Mouse (Mus musculus) gastrocnemius, postnatal 14 days (tissue): Measurements from ENCODE around the gene RPS10-NUDT3. TPM values are rescaled to one million over a fixed set of nuclear protein-coding genes. Genes with fewer than 3 reads are reported as not detected.

Experiments
- DNase-seq: peaks from one replicate; pipeline ENCODE4 v3.0.0; 2021; ENCODE audit warnings: mixed read lengths
- intact Hi-C: fragments of 180-260 bp; cut with DNase I; formaldehyde crosslinking; loops from one replicate; pipeline ENCODE4 v1.15.1; 2025; ENCODE audit warnings: low total_unique reads
- total RNA-seq, 2 experiments: library from RNA; stranded (reverse); gene quantifications; 2 replicates each; pipeline ENCODE4 v1.2.3; 2021

Gene RPS10-NUDT3
- total RNA-seq, 2 experiments from 2014 or later: not detected

DNA sequence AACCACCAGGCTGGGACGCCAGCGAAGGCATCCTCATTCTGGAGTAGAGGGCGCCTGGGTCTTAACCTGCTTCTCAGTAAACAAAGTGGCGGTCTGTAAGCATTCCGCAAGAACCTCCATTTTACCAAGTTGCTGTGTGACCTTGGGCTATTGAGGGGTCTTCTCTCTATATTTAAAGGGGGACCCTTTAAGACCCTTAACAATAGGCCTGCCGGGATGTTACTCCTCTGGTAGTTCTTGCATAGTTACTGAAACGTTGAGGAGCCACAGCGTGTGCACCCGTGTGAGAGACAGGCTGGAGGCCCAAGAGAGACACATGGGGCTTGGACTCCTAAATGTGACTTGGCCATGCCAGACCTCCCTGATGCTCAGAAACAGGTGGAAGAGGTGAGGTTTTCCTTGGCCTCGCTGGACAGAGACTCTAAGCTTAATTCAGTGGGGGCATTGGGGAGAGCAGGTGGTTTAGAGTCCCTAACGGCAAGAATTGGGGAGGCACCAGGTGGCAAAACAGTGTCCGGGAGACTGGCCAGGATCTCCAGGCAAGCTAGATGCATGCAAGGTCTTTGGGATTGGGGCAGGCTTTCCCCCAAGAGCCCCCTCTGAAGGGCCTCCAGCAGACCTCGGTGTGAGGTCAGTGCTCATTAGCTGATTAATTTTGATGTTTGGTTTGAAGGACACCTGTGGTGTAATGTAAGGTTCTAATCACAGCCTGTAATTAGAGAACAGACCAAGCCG is 76.9 kb downstream of the RPS10-NUDT3 start:
- intact Hi-C loops: no loop called here

DNA sequence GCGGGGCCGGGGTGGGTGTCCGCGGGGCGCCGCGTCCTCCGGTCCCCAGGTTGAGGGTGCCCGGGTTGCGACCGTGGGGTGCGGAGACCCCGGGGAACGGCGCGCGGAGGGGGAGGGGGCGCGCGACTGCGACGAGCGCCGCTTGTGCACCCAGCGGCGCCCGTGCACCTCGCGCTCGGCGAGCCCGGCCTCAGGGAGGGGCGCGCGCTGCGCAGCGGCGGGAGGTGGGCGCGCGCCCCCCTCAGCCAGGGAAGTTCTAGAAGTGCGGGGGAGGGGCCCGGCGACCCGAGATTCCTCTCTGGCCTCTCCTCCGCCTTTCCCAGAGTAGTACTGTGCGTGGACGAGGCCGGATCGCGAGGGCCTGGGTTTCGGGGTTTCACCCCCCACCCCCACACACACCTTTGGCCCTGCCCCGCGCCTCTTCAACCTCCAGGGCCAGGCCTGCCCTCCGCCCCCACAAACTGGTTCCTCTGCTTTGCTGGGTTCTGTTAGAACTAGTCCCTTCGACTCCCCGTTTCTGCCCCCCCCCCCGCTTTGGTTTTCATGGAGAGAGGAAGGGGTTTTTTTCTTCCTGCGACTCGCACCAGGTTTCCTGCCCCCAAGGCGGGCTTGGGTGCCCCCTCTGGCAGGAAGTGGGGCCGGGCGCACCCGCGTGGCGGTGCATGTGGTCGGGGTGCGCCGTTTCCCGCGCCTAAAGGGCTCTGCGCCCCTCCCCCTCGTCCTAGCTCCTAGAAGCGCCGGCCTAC is 77.7 kb downstream of the RPS10-NUDT3 start:
- DNase-seq: no peak
- intact Hi-C loops: no loop called here

More for the DNA sequence above, 76.9 kb downstream of the RPS10-NUDT3 start:
- DNase-seq: no peak

DNA sequence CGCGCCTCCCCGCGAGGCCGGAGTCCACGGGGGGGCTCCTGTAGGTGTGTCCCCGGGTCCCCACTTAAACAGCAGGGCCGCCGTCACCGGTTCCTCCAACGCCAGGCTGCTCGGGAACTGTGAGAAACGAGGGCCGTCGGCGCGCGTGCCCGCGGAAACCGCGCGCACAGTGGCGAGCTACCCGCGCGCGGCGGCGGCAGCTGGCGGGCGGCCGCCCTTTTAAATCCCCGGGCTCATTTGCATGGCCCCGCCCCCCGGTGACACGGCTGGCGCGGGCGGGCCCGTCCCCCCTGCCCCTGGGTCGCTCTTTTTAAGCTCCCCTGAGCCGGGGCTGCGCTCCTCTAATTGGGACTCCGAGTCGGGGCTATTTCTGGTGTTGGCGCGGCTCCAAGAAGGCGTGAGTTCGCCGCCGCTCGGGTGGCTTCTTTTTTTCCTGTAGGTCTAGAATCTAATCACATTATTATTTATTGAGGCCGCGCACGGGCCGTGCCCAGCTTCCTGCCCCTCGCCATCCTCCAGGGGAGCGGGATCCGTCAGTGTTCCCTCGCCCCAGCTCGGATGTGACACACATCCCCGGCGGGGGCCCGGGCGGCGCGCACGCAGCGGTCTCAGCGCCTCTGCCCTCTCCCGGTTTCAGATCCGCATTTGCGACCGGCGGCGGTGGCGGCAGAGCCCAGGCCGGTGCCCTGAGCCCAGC is 78.6 kb downstream of the RPS10-NUDT3 start, which contains the start of gene Hmga1:
Gene Hmga1, plus strand, starts transcription at position 183 of the 697 bp plus-strand sequence.
- DNase-seq: peak; percentile 80
- intact Hi-C loops: no loop called here

DNA sequence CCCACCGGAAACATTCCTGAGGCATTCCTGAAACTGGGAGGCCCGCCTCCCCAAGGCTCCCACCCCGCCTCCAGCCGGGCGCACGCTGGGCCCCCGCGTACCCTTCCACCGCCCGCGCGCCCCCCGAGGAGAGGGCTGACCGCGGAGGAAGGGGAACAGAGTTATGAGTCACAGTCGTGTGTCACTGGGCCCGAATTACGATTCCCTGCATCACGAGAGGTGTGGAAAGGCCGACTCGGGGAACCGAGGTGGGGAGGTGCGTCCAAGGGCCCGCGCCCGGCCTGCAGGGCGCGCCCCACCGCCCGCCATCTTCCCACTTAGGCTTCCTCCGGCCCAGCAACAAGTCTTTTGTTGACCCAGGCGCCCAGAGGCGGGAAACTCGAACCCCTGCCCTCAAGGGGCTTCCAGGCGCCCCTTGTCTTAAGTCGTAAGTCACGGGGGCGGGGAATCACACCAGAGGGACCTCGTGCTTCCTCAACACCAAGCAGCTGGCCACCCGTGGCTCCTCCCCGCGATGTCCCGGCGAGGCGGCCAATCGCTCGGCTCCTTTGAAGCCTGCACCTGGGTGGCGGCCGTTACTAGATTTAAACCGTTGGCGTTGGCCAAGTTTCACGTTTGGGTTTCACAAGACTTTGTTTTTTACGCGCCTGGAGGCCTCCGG is 79.4 kb downstream of the RPS10-NUDT3 start:
- peak; percentile 55 for DNase-seq
- intact Hi-C loops: no loop called here

DNA sequence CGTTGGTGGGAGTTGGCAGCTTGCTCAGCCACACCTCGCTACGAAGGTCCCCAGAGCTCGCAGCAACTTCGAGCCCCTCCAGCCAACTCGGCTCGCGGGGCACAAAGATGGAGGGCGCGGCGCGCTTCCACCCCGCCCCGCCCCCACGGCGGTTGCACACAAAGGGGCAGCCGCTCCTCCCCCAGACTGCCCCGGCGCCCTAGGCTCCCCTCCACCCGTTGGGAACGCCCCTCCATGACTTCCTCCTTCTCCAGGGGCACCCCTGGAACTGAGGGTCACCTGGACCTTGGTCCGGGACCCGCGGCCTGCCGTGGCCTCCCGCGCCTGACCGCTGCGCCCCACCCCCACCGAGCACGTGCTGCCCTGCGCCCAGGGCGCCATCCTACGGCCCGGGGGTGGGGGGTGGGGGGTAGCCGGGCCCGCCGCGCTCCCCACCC is 79.9 kb downstream of the RPS10-NUDT3 start:
- DNase-seq: no peak

DNA sequence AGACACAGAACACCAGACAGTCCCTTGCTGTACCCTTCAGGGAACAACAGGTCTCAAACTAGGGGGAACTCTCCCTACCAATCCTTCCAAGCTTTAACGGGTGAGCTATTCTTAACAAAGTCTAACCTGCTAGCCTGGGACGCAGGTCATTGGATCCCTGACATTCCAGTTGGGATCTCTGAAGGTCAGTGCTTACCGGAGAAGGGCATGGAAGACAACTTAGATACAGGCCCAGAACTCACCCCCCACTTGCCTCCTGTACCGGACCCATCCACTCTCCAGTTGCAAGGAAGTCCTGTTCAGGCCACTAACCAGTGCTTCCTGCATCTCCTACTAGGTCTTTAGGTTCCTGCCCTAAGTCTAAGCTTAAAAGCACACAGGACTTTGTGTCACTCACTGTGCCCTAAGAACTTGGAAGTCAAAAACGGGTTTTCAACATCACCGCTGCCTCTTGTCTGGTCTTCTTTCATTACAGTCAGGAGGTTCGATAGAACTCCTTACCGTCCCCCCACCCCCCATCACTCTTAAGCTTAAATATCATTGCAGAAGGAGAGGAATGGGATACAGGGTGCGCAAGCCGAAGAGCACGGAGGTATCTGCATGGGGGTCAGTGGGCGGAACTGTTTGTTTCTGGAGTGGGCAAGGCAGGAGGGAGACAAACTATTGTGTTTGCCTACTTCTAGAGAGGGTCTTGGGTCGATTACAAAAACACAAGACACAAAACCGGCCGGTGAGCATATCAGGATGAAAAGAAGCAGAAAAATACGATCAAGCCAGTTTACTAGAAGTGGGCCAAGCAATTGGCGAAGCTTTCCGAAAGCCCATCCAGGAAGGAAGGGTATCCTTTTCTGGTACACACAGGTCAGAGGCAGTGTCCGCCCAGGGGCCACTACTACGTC is 80.7 kb downstream of the RPS10-NUDT3 start:
- DNase-seq: no peak
- intact Hi-C loops: no loop called here

More for the DNA sequence above, 79.9 kb downstream of the RPS10-NUDT3 start:
- intact Hi-C loops: no loop called here

DNA sequence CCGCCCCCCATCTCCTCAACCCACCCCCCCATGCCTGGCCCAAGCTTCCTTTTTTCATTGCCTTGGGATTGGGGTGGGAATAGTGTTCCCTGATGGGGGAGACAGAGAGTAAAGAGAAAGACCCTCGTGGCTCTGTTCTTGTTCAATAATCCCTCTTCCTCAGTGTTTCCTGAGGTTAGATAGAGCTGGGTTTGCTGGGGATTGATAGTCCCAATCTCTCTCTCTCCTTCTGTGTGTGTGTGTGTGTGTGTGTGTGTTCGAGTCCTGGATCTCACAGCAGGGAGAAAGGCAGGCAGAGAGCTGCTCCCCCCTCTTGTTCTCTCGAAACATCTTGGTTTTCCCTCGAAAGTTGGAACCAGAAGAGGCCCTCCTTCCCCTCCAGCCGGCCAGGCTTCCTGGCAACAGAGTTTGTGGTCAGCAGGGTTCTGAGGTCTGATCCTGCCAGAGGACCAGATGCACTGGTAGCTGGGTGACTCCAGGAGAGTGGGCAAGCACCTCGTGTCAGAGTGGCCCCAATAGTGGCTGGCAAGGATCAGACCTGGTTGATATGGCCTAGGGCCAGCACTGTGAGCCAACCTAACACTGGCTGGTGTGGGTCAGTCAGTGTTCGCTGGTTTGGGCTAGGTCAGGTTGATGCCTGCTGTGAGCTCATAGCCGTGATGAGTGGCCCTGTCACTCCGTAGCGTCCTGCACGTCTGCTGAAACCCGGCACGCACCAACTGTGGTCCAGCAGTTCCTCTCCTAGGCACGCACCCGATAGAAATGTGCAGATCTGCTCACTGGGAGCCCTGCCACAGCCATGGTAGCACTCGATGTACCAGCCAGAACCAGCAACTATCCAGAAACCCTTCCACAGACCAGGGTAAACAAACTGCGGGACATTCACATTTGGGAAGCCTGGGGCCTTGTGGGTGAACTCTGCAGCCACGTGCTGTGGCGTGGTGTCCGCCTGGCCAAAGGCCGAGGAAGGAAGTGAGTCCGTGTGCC is 82.5 kb downstream of the RPS10-NUDT3 start:
- intact Hi-C loops: no loop called here
- no peak for DNase-seq

DNA sequence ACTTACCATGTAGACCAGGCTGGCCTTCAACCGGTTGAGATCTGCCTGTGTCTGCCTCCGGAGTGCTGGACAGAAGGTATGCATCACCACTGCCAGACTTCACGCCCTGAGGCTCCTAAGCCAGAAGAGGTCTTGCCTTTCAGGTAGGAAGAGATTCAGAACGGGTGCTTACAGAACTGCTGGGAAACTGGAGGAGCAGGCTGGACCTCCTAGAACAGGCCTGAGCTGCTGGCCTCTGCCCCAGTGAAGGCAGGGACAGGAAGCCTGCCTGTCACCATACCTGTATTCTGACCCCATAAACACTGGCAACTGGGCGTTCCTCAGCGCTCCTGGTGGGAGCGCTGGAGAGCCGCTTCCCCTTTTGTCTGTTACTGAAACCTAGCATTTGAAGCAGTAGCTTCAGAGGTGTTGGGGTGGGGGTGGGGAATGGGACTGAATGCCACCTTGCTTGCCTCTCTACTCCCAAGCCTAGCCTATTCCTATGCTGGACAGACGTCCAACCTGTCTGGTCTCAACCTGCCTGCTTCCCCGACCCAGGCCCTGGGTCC is 83.6 kb downstream of the RPS10-NUDT3 start:
- no peak for DNase-seq
- intact Hi-C loops: no loop called here

DNA sequence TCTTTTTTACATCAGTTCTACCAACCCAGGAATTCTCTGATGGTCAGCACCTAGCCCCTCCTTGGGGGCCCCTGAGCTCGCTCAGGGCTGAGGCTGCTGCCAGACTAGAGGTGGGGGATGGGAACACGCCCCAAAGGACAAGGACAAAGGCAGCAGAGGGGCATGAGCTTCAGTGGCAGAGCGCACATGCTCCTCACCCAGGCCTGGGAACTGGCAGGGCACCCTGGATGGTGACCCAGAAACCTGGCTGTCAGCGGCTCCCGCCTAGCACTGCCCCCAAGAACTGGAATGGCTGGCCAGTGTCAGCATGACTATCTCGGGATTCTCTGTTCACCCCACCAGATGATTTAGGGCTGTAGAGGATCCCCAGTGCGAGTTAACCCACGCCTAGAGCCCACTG is 85.8 kb downstream of the RPS10-NUDT3 start:
- intact Hi-C loops: no loop called here
- no peak for DNase-seq

DNA sequence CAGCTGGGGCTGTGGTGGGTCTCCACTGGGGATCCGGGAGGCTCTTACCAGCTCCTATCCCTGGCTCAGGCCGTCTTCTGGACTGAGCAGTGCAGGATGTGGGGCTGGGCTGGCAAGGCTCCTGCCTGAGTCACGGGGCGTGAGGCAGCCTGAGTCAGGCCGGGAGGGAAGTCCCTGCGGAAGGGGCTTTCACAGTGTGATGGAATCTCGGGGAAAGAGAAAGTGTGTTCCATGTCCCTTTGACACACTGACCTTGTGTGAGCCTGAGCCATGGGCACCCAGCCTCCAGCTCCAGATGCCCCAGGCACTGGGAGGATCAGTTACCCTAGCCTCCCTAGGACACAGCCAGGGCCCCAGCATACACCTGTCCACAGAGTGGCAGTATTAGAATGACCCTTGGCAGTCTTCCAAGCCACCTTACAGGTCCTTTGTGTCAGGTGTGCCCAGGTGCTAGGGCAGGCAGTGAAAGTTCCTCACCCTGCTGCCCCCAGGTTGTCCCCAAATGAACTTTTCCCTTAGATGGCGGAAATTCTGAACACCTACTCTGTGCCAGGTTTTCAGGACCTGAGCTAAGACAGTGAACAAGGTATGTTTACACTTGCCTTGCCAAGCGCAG is 87.7 kb downstream of the RPS10-NUDT3 start:
- DNase-seq: peak; percentile 77
- intact Hi-C loops: no loop called here

DNA sequence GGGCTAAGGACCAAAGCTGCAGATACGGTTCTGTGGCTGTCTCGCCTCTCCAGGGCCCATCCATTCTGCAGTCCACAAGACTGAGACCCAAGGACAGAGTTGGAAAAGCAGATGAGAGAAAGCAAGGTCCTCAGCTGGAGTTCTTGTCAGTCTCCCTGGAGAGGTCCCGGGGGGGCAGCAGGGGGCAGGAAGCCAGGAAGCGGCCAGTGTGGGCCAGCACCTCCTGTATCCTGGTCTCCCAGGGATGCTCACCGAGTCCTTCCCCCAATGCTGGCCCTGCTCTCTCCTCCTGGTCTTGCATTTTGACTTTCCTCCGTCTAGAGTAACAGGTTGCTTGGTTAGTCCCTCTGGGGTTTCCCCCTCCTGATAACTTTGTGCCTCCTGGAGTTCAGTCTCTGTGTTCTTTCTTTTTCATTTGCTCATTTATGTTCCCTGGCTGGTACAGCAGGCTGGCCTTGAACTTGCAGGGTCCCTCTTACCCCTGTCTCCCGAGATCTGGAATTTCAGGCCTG is 88.4 kb downstream of the RPS10-NUDT3 start:
- DNase-seq: no peak
- intact Hi-C loops: no loop called here

DNA sequence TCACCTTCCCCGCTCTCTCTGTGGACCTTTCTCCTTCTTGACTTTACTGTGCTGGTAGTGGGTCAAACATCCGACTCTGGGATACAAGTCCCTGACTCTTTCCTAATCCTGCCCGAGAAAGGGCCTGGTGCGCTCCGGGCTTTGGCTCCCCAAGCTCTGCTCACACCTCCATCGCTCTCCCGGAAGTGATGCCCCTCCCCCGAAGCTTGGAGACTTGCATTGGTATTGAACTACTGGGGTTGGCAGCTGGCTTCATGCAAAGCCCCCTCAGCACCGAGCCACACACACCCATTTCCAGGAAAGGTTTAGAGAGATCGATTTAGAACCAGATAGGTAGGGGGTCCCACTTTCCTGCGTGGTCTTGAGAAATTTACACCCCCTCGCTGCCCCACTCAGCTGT is 89.0 kb downstream of the RPS10-NUDT3 start:
- intact Hi-C loops: no loop called here
- DNase-seq: no peak

DNA sequence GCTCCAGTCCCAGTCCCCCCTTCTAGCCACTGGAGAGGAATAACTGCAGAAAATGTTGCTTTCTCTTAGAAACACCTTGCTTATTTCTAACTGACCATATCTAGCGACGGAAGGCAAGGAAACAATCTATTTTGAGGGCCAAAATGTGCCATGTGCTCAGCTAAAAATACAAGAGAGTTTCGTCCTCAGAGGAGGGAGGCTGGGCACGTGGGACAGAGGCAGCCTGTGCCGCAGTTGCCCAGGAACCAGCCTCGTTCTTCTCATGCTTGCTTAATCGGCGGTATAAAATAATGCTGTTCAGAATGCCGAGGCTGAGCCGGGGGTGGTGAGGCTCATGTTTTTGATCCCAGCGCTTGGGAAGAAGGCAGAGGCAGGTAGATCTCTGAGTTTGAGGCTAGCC is 90.5 kb downstream of the RPS10-NUDT3 start:
- no peak for DNase-seq
- intact Hi-C loops: no loop called here

DNA sequence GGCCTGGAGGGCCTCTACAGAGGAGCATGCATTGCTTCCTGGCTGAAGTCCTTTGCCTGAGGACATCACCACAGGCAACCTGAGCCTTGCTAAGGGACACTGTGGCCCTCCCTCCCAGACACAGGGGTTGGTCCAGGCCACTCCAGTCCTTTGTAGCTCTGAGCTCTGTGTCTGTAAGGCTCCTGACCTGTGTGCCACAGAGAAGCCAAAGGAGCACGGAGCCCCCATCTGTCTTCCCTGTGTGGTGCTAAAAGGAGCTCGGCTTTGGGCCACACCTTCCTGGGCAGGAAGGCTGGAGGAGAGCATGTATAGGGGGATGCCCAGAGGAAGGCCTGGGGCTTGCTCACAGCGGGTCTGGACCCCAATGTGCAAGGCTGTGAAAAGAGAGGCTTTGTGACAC is 93.0 kb downstream of the RPS10-NUDT3 start:
- intact Hi-C loops: no loop called here
- no peak for DNase-seq

DNA sequence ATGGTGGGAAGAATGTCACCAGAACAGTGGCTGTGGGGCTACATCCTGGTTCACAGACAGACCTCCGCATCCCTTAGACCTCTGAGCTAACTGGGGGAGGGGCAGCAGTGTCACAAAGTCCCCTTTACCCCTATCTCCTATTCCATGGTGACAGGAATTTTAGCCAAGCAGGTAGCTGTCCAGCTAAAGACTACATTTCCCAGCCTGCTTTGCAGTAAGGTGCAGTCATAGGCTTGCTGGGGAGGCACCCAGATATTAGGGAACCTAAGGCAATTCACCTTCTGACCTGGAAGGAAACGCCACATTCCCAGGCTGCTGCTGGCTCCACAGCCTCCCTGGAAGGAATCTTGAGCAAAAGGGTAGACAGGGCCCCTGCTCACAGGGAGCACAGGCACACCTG is 93.8 kb downstream of the RPS10-NUDT3 start:
- DNase-seq: no peak
- intact Hi-C loops: no loop called here

DNA sequence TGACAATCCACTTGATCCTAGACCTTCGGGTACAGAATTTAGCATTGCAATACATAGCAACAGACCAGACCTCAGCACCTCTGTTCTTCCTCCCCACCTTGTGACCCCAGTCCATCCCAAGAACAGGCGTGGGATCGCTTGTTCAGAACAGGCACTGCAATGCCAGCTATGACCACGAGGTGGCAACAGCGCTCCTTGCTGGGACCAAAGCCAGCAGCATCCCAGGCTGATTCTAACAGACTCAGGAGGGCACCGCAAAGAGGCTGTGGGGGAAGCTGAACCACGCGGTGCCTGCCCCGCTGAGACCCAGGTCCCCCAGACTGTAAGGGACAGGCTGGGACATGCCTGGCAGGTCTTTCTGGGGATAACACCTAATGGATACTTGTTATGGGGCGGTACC is 100.3 kb downstream of the RPS10-NUDT3 start:
- intact Hi-C loops: no loop called here
- DNase-seq: peak; percentile 84

DNA sequence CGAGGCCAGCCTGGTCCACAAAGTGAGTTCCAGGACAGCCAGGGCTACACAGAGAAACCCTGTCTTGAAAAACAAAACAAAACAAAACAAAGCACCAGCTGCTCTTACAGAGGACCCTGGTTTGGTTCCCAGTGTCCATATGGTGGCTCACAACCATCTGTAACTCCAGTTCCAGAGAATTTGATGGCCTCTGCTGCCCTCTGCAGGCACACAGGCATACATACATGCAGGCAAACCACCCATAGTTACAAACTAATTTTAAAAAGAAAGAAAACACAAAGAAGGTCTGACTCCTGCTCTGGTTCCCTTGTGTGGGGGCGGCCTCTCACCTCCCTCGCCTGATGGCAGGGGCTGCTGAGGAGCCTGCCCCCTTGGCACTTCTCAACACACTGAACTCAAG is 101.7 kb downstream of the RPS10-NUDT3 start:
- intact Hi-C loops: no loop called here
- DNase-seq: no peak
